Mouse (Mus musculus) forebrain, postnatal 0 days (tissue): Measurements from ENCODE around the gene 6030445D17Rik. TPM values are rescaled to one million over a fixed set of nuclear protein-coding genes. Genes with fewer than 3 reads are reported as not detected.

ENCODE experiments used
- ATAC-seq: fragments of 200-750 bp; cut with Nextera tagmentation; 2 replicates; pipeline ENCODE4 v1.8.0; 2017; ENCODE audit warnings: mild to moderate bottlenecking, moderate library complexity
- DNase-seq: peaks from one replicate; pipeline ENCODE4 v3.0.0-alpha.2; 2015
- H3K27ac ChIP-seq: fragments of 300-500 bp; sonication (generic); 2 replicates; pipeline ENCODE4 v1.5.1; 2014; ENCODE audit warnings: low read depth, mild to moderate bottlenecking, antibody characterized with exemption, low read length, moderate library complexity, mixed read lengths
- H3K27me3 ChIP-seq: fragments of 300-500 bp; sonication (generic); 2 replicates; pipeline ENCODE4 v1.6.1; 2014; ENCODE audit warnings: mild to moderate bottlenecking, low read length, mixed read lengths; ENCODE audit not compliant: insufficient read depth
- H3K36me3 ChIP-seq: fragments of 300-500 bp; sonication (generic); 2 replicates; pipeline ENCODE4 v1.6.1; 2014; ENCODE audit warnings: mild to moderate bottlenecking, moderate library complexity; ENCODE audit not compliant: insufficient read depth
- H3K4me1 ChIP-seq: fragments of 300-500 bp; sonication (generic); 2 replicates; pipeline ENCODE4 v1.6.1; 2014; ENCODE audit warnings: antibody characterized with exemption; ENCODE audit not compliant: insufficient read depth
- H3K4me2 ChIP-seq: fragments of 300-500 bp; sonication (generic); 2 replicates; pipeline ENCODE4 v1.6.1; 2014; ENCODE audit warnings: low read depth, mild to moderate bottlenecking, moderate library complexity
- H3K4me3 ChIP-seq: fragments of 300-500 bp; sonication (generic); 2 replicates; pipeline ENCODE4 v1.5.1; 2014; ENCODE audit warnings: low read depth, low read length, mixed read lengths
- H3K9ac ChIP-seq: fragments of 300-500 bp; sonication (generic); 2 replicates; pipeline ENCODE4 v1.6.1; 2014; ENCODE audit warnings: mild to moderate bottlenecking
- H3K9me3 ChIP-seq: fragments of 300-500 bp; sonication (generic); 2 replicates; pipeline ENCODE4 v1.6.1; 2016; ENCODE audit warnings: low read length
- CTCF ChIP-seq: sonication (generic); IDR thresholded peaks from 2 replicates; pipeline ENCODE4 v1.5.1; 2016; ENCODE audit warnings: antibody characterized with exemption, control low read depth, low read depth
- WGBS: fragments of 180-500 bp; shearing (Covaris S2); extraction: QIAGEN DNeasy Blood & Tissue Kit; methylation state at CpG from one replicate; pipeline ENCODE4 v1.1.7; 2014; 5-methylcytosine and 5-hydroxymethylcytosine counted together
- polyA plus RNA-seq: library from polyadenylated mRNA; unstranded; fragments of >200 nt; fragmentation: Nextera tagmentation; extraction: Ambion mirVana; gene quantifications from 2 replicates; pipeline ENCODE4 v1.2.1, GENCODE M21; 2015
- total RNA-seq: library from RNA; depleted of rRNA; stranded (reverse); fragments of >200 nt; gene quantifications from 2 replicates; pipeline ENCODE4 v1.2.3, GENCODE M21; 2014

6030445D17Rik gene
- total and polyA plus RNA-seq, 2 experiments from 2014 or later = 0.23 to 0.29 TPM

DNA sequence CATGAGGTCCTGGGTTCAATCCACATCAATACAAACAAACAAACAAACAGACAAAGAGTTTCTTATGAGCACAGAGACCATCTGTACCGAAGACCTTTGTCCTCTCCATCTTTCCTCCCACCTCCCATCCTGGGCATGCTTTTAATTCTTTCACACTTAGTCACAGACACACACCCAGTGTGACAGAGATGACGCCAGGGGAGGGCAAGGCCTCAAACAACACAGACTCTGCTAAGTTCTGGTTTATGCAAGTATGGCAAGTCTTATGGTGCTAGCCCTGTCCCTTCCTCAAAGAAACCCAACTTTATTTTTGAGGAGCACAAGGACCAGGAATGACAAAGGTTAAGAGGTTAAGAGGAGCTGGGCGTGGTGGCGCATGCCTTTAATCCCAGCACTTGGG is 11.8 kb upstream of the 6030445D17Rik start:
- H3K4me1 ChIP-seq = no peaks in the 10 kb centered on the region
- 86% methylated on average over 4 of the region's 4 CpGs for WGBS
- H3K9ac ChIP-seq = no peak overlapping the region
- no peak for TF ChIP-seq CTCF
- ATAC-seq (no peak), DNase-seq (no peak)
- H3K4me3 ChIP-seq = no peak overlapping the region
- H3K27ac ChIP-seq = no peak overlapping the region
- no peaks in the 10 kb centered on the region for H3K36me3 ChIP-seq
- no peaks in the 10 kb centered on the region for H3K9me3 ChIP-seq
- no peak overlapping the region for H3K4me2 ChIP-seq
- H3K27me3 ChIP-seq = no peaks in the 10 kb centered on the region

DNA sequence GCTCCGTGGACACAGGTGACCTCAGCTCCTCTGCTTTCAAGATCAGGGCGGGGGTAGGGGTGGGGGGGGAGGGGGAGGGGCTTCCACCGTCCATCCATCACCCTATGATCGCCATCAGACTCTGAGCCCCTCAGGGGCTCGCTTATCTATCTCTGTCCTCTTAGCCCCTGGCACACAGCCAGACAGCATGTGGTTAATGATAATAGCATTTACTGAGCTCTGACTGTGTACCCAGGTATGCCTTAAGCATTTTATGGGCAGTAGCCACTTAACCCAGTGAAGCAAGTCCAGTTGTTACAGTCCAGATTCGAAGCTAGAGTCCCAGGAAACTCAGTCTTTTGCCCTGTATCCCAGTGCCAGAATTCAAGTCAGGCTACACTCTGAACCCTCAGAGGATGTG is 10.5 kb upstream of the 6030445D17Rik start:
- H3K9me3 ChIP-seq = no peaks in the 10 kb centered on the region
- no peak overlapping the region for H3K27ac ChIP-seq
- H3K27me3 ChIP-seq = no peaks in the 10 kb centered on the region
- no peaks in the 10 kb centered on the region for H3K36me3 ChIP-seq
- no peak overlapping the region for H3K4me3 ChIP-seq
- H3K9ac ChIP-seq = no peak overlapping the region
- DNase-seq (no peak), ATAC-seq (no peak)
- no peaks in the 10 kb centered on the region for H3K4me1 ChIP-seq
- 27% methylated on average over 6 of the region's 6 CpGs for WGBS
- H3K4me2 ChIP-seq = no peak overlapping the region
- TF ChIP-seq CTCF = no peak

DNA sequence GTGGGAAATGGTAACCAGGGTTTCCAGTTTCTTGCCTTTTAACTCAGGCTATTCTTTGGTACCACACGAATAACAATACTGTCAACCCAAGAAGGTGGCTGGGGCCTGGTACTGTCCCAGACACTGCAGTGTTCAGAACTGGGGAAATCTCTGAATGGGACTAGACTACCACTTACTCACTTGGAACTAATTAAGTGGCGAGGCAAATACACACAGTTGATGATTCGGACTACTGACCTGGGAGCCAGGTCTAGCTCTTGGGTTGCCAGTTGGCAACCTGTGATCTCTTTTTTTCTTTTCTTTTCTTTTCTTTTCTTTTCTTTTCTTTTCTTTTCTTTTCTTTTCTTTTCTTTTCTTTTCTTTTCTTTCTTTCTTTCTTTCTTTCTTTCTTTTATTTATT is 9.8 kb upstream of the 6030445D17Rik start:
- H3K27me3 ChIP-seq = no peaks in the 10 kb centered on the region
- no peaks in the 10 kb centered on the region for H3K36me3 ChIP-seq
- H3K4me2 ChIP-seq = no peak overlapping the region
- no peak overlapping the region for H3K4me3 ChIP-seq
- H3K27ac ChIP-seq = no peak overlapping the region
- DNase-seq (no peak), ATAC-seq (no peak)
- no peak for TF ChIP-seq CTCF
- 71% methylated on average over 3 of the region's 3 CpGs for WGBS
- no peaks in the 10 kb centered on the region for H3K4me1 ChIP-seq
- H3K9ac ChIP-seq = no peak overlapping the region
- H3K9me3 ChIP-seq = no peaks in the 10 kb centered on the region

DNA sequence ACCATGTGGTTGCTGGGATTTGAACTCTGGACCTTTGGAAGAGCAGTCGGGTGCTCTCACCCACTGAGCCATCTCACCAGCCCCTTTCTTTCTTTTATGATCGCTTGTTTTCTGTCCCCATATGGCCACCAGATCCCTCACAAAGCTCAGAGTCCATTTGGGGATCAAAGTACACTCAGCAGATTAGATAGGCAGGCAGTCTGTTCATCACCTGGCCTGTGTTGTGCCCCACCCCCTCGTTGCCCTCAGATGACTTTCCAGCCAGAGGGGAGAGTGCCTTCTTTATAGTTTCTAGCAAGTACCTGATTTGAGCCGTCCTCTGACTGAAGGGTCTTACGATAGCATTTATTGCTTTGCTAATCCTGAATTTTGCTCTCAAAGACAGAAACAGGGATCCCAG is 9.3 kb upstream of the 6030445D17Rik start:
- no peaks in the 10 kb centered on the region for H3K36me3 ChIP-seq
- H3K27ac ChIP-seq = no peak overlapping the region
- no peaks in the 10 kb centered on the region for H3K9me3 ChIP-seq
- ATAC-seq (no peak), DNase-seq (no peak)
- no peaks in the 10 kb centered on the region for H3K4me1 ChIP-seq
- no peak for TF ChIP-seq CTCF
- no peaks in the 10 kb centered on the region for H3K27me3 ChIP-seq
- H3K9ac ChIP-seq = no peak overlapping the region
- WGBS = 79% methylated on average over 5 of the region's 5 CpGs
- no peak overlapping the region for H3K4me2 ChIP-seq
- no peak overlapping the region for H3K4me3 ChIP-seq

DNA sequence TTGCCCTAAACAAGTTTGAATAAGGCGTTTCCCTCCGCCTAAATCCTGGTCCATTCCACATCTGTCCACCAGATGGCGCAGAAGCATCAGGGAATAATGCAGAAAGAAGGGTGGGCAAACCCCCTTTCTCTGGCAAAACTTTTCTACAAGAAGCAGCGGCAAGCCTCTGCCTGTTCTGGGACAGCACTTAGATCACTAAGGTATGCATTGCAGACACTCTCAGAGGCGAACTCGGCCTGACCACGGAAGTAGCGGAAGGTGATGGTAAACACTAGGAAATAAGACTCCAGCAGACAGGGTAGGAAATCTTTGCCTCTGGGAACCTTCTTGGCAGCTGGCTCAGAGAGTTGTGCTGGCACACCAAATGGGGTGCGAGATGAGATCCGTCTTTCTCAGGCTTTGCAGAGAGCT is 7.2 kb upstream of the 6030445D17Rik start:
- Histone ChIP-seq H3K27me3 (no peaks in the 10 kb centered on the region), H3K27ac (no peak overlapping the region), H3K4me1 (no peaks in the 10 kb centered on the region), H3K36me3 (no peaks in the 10 kb centered on the region), H3K4me2 (peak overlapping the region; percentile 31), H3K9ac (no peak overlapping the region), H3K9me3 (no peaks in the 10 kb centered on the region), H3K4me3 (no peak overlapping the region)
- TF ChIP-seq CTCF = peak; percentile 97
- WGBS = 9% methylated on average over 10 of the region's 10 CpGs
- DNase-seq (peak; percentile 92), ATAC-seq (peak; percentile 55)

DNA sequence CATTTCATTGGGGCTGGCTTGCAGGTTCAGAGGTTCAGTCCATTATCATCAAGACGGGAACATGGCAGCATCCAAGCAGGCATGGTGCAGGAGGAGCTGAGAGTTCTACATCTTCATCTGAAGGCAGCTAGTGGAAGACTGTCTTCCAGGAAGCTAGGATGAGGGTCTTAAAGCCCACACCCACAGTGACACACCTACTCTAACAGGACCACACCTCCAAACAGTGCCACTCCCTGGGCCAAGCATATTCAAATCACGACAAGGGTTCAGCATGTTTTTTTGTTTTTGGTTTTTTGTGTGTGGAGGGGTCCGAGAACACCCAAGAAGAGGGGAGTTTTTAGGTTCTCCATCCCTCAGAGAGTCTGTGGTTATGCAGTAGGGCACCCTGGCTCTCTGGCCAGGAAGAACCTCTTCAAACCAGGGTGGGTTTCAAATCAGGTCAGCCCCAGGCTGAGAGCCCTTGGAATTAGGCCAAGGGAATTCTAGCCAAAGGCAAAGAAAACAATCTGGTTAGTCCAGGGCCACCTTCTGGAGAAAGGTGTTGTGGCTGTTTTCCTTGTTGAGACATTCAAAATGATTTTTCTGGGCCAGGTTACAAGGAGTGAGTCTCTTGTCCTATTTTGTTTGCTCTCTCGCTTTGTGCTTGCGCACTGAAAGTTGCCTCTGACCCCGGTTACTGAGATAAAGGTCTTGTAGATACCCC is 5.4 kb upstream of the 6030445D17Rik start:
- DNase-seq (no peak), ATAC-seq (no peak)
- Histone ChIP-seq H3K4me3 (no peak overlapping the region), H3K36me3 (no peaks in the 10 kb centered on the region), H3K27ac (no peak overlapping the region), H3K4me2 (no peak overlapping the region), H3K4me1 (no peaks in the 10 kb centered on the region), H3K9me3 (no peaks in the 10 kb centered on the region), H3K27me3 (no peaks in the 10 kb centered on the region), H3K9ac (no peak overlapping the region)
- WGBS = 90% methylated on average over 6 of the region's 6 CpGs
- no peak for TF ChIP-seq CTCF

DNA sequence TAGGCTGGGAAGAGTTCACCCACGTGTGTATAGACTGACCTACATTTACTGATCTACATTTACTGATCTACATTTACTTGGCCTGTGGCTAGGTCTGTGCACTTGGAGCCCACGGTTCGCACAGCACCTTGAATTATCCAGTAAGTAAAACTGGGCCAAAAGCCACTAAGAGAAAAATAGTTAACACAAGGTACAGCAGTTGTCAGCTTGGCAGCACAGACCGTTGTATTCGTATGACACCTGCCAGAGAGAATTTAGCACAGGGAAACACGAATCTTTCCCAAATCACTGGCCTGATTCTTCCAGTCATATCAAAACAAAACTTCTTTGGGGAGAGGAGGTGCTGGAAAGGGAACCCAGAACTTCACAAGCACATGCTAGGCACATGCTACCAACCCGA is 3.8 kb upstream of the 6030445D17Rik start:
- Histone ChIP-seq H3K27me3 (no peaks in the 10 kb centered on the region), H3K4me3 (no peak overlapping the region), H3K9ac (no peak overlapping the region), H3K9me3 (no peaks in the 10 kb centered on the region), H3K27ac (no peak overlapping the region), H3K4me1 (peaks cover 5% of the 10 kb centered on the region; the same call in 1 of the 2 replicates), H3K4me2 (no peak overlapping the region), H3K36me3 (no peaks in the 10 kb centered on the region)
- ATAC-seq (no peak), DNase-seq (peak; percentile 21)
- no peak for TF ChIP-seq CTCF
- 70% methylated on average over 7 of the region's 7 CpGs for WGBS
